Mouse (Mus musculus) CD4-positive, CD25-positive, alpha-beta regulatory T cell, adult 4 months (primary cell): ENCODE data around the gene Ddx5. TPM values are rescaled to one million over a fixed set of nuclear protein-coding genes. Genes with fewer than 3 reads are reported as not detected.
"Not testable (repeated sequence)": the region's sequence is repeated elsewhere in the genome, so short reads cannot be mapped to it uniquely, and the experiment has no call there.

Experiments
- ATAC-seq: one replicate; pipeline ENCODE4 v1.8.0; 2017
- polyA plus RNA-seq, 2 experiments: library from polyadenylated mRNA; unstranded; fragments of 100-300 nt; shearing (Covaris generic); gene quantifications; one replicate each; pipeline ENCODE4 v1.2.1; 2017

The Ddx5 gene
- polyA plus RNA-seq, 2 experiments from 2014 or later = 471 to 562 TPM

GRCm38 (mm10) chr11:106760511-106760910 lies 28.5 kb downstream of the Ddx5 start:
- ATAC-seq = no peak

- ATAC-seq = no peak
Measured at GRCm38 (mm10) chr11:106759028-106759427, 30.0 kb downstream of the Ddx5 start.

DNA sequence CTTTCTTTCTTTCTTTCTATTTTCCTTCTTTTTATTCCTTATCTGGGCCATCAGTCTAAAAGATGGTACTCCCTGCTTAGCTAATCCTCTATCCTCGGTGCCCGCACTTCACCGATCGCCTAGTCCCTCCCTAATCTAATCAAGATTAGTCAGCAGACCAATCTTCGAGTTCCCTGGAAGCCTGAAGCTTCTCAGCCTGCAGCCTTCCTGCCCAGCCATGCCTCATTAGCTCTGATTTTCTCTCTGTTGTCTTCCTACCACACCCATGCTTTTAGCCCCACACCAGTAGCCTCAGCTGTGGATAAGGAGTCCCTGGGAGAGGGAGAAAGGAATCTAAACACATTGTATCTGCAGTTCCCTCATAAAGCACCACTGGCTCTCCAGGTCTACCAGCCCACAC lies 33.4 kb downstream of the Ddx5 start:
- ATAC-seq = no peak

GRCm38 (mm10) chr11:106753314-106753713 lies 35.7 kb downstream of the Ddx5 start:
- no peak for ATAC-seq

DNA sequence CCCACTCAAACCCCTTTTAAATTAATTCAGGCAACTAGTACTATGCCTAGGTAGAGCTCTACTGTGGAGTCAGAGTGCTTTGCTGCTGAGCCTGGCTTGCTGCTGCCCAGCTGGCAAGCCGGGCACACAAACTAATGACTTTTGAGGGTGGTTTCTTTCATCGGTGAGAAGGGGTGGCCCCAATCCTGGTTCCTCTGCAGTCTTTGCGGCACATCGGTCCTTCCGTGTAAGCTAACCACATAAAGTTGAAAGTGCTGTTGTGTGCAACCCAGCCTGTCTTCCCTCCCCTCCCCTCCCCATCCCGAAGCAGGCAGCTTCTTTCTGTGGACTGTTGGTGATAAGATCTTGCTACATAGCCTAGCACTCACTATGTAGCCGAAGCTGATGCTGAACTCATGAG lies 36.9 kb downstream of the Ddx5 start:
- ATAC-seq = peak; percentile 59

- ATAC-seq = peak; percentile 19
Measured at GRCm38 (mm10) chr11:106751039-106752018, 37.7 kb downstream of the Ddx5 start, which contains the start of gene Milr1. Gene Milr1 (plus strand): TSS chr11:106751226.

GRCm38 (mm10) chr11:106750121-106750751 lies 38.7 kb downstream of the Ddx5 start, which contains the start of gene Pecam1:
Gene Pecam1 (minus strand): TSS chr11:106750628.
- ATAC-seq = peak; percentile 81

DNA sequence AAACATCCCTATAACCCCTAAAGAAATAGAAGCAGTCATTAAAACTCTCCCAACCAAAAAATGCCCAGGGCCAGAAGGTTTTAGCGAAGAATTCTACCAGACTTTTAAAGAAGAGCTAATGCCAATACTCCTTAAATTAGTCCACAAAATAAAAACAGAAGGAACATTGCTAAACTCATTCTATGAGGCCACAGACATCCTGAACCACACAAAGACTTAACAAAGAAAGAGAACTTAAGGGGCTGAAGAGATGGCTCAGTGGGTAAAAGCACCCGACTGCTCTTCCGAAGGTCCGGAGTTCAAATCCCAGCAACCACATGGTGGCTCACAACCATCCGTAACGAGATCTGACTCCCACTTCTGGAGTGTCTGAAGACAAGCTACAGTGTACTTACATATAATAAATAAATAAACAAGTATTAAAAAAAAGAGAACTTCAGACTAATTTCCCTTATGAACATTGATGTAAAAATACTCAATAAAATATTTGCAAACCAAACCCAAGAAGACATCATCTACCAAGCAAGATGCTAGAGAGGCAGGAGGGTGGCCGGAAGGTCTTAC lies 39.3 kb downstream of the Ddx5 start:
- ATAC-seq = not testable (repeated sequence)

GRCm38 (mm10) chr11:106744949-106745348 lies 44.0 kb downstream of the Ddx5 start:
- ATAC-seq = no peak

- ATAC-seq = peak; percentile 70
Measured at GRCm38 (mm10) chr11:106742388-106742841, 46.6 kb downstream of the Ddx5 start.

DNA sequence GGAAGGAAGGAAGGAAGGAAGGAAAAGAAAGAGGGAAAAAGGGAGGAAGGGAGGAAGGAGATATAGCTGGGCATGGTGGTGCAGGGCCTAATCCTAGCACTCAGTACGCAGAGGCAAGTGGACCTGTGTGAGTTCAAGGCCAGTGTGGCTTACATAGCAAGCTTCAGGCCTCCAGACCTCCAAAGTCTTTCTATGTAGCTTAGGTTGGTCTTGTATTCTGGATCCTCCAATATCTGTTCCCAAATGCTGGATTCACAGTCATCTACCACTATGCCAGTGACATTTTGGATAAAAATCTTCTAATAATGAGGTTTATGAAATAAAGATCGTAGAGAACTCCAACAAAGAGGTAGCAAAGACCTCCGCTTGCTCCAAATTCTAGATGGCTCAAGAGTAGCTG lies 47.2 kb downstream of the Ddx5 start:
- no peak for ATAC-seq

DNA sequence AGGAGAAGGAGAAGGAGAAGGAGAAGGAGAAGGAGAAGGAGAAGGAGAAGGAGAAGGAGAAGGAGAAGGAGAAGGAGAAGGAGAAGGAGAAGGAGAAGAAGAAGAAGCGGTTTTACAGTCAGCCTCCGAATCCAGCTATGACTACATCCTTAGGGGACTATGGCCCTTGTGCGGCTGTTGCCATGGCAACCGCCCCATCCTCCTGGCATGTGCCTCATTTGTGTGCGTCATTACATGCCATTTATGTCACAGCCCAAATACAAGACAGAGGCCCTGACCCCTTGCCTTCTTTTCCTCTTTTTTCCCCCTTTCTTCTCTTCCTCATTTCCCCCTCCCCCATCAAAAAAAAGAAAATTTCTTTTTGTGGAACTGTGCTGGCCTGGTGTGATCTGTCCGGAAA lies 47.8 kb downstream of the Ddx5 start:
- no peak for ATAC-seq

DNA sequence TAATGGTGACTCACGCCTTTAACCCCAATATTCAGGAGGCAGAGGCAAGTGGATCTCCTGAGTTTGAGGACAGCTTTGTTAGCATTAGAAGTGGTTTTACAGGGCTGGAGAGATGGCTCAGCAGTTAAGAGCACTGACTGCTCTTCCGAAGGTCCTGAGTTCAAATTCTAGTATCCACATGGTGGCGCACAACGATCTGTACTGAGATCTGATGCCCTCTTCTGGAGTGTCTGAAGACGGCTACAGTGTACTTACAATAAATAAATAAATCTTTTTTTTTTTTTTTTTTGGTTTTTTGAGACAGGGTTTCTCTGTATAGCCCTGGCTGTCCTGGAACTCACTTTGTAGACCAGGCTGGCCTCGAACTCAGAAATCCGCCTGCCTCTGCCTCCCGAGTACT lies 48.3 kb downstream of the Ddx5 start:
- ATAC-seq = not testable (repeated sequence)

DNA sequence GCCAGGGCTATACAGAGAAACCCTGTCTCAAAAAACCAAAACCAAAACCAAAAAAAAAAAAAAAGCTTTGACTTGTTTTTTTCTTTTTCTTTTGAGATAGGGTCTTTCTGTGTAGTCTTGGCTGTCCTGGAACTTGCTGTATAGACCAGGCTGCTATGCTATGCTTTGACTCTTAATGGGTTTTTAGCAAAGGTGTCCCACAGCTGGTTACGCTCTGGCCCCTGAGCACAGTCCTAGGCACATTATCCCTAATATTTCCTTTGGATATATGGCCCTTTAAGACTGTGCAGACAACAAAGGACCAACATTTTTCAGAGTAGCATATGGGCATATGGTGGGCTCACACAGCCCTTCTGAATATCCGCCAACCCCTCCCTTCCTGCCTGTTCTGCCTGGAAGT lies 49.9 kb downstream of the Ddx5 start:
- ATAC-seq = no peak

GRCm38 (mm10) chr11:106737178-106737621 lies 51.8 kb downstream of the Ddx5 start:
- ATAC-seq = no peak

GRCm38 (mm10) chr11:106736614-106737013 lies 52.4 kb downstream of the Ddx5 start:
- ATAC-seq = no peak

DNA sequence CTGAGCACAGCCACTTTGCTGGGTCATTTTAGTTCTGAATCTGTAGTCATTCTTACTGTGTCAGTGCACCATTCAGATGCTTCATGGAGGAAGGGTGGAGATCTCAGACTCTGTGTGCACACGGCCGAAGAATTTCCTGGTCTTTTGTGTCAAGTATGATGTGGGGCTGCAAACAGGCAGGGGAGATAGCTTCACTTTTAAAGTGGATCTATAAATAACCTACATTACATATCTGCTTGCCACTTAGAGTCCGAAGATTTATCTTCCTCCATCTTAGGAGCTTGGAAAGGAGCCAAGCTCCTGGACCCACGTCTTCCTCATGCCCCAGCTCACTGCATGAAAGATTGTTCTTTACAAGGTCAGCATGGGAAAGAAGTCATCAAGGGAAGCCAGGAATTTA lies 58.3 kb downstream of the Ddx5 start:
- no peak for ATAC-seq

Other genes with a start within 250 kb of the Ddx5 start
- gene Tex2, start 175.8 kb downstream of the Ddx5 start, polyA plus RNA-seq = 10 to 100 TPM; 27.1 to 28.7 TPM
- gene Pecam1, start 38.6 kb downstream of the Ddx5 start, polyA plus RNA-seq = 100 to 1,000 TPM; 116 to 166 TPM
- gene Milr1, start 38.0 kb downstream of the Ddx5 start, polyA plus RNA-seq = 10 to 100 TPM in 1 of 2 experiments, 1 to 10 TPM in 1; 9.7 to 14.3 TPM
- 10 to 100 TPM; 15.0 to 15.3 TPM for gene Polg2, start 9.6 kb downstream of the Ddx5 start, polyA plus RNA-seq
- 10 to 100 TPM; 36.7 to 48.9 TPM for gene Cep95, start 67 bp upstream of the Ddx5 start, polyA plus RNA-seq
- 10 to 100 TPM; 12.2 to 16.1 TPM for gene Smurf2, start 131.5 kb upstream of the Ddx5 start, polyA plus RNA-seq
- gene Kpna2, start 210.4 kb upstream of the Ddx5 start, polyA plus RNA-seq = 100 to 1,000 TPM; 115 to 134 TPM
- gene 1810010H24Rik, start 236.5 kb upstream of the Ddx5 start, polyA plus RNA-seq = 1 to 10 TPM; 1.4 to 1.5 TPM